Mouse (Mus musculus) kidney, postnatal 14 days (tissue): ENCODE data around the gene Hspa2.
"Not testable (repeated sequence)": the region's sequence is repeated elsewhere in the genome, so short reads cannot be mapped to it uniquely, and the experiment has no call there.

ENCODE experiments used
- DNase-seq: peaks from one replicate; pipeline ENCODE4 v3.0.0; 2022; ENCODE audit warnings: mixed read lengths

Gene Hspa2

DNA sequence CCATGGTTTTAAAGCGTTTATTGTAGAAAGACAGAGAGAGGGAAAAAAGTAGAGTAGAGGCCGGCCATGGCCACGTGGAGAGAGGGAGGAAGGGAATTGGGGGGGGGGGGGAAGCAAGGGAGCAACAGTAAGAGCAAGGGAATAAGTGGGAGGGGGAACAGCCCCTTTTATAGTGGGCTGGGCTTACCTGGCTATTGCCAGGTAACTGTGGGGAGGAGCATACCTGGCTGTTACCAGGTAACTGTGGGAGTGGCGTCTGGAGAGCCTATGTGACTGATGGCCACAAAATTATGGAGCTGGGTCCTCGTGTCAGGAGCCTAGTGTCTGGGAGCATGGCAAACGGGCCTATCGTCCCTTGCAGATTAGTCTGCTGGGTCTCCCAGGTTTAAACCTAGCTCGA lies 31.6 kb downstream of the Hspa2 start:
- no peak for DNase-seq

DNA sequence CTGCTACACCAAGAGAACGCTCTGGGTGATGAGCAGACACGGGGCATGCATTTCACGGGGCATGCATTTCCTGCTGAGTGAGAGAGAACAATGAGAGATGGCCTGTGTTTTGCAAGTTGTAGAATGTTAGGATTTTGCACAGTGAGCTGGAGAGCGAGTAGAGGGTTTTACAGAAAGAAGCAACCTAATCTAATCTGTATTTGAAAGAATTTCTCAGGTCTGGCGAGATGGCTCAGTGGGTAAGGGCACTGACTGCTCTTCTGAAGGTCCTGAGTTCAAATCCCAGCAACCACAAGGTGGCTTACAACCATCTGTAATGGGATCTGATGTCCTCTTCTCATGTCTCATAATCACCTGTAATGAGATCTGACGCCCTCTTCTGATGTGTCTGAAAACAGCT lies 39.5 kb downstream of the Hspa2 start:
- not testable (repeated sequence) for DNase-seq

DNA sequence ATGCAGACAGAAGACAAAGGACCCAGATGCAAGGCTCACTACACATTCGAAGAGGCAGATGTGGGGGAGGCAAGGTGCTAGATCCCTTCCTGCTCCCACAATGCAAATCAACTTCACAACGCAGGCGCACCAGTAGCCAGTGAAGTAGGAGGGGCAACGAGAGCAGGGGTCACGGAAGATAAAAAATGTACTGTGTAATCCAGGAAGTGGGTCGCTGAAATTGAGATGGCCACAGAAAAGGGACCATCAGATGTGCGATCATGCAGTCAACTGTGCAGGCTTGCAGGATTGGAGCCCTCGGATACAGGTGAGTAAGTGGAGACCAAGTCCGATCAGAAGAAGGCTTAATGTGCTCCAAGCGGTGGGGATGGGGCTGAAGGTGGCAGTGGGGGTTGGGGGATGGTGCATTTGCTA lies 40.4 kb downstream of the Hspa2 start:
- peak; percentile 17 for DNase-seq

DNA sequence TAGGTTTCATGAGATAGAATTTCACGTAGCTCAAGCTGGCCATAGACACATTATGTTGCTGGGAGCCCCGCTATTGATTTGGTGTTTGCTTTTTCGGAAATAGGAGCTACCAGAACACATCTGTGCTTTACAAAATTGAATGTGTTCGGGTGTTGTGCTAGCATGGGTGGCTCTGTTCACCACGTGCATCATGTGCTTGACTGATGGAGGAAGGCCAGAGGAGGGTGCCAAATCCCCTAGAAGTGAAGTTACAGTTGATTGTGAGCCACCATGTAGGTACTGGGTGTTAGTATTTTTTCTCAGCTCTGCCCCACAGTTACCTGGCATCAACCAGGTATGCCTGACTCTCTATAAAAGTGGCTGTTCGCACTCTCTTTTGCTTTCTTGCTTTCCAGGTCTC lies 40.9 kb downstream of the Hspa2 start:
- no peak for DNase-seq

DNA sequence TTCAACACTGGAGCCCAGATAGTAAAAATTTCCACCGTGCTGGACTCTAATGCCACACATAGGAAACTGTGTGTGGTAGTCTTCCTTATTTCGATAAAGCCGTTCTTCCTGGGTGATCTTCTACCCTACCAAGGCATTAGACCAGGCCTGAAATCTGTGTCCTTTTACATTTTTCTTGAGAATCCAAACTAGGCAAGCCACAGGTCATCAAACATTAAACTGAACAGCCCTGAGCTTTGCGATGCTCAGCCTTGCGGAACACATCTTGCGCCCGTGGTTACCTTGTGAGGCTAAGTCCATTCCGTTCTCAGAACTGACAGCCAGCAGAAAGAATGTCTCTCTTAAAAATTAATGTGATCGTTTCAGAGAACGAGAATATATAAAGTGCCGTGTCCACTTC lies 42.2 kb downstream of the Hspa2 start:
- peak; percentile 79 for DNase-seq

DNA sequence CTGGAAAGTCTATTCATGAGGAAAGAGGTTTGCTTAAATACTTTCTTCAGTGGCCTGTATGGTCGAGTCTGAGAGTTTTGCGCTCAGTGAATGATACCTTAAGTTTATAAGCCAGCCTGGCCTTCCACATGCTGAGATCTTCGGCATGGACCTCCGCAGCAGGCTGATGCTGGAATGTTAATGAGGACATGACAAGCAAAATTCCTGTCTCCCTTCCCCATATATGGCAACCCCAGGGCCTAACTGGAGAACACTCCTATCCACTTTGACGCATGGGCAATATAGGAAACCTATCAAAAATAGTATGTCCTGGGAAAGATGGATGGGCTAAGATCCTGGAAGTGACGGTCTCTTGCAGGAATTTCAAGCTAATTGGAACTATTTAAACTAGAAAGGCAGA lies 44.2 kb downstream of the Hspa2 start:
- no peak for DNase-seq

DNA sequence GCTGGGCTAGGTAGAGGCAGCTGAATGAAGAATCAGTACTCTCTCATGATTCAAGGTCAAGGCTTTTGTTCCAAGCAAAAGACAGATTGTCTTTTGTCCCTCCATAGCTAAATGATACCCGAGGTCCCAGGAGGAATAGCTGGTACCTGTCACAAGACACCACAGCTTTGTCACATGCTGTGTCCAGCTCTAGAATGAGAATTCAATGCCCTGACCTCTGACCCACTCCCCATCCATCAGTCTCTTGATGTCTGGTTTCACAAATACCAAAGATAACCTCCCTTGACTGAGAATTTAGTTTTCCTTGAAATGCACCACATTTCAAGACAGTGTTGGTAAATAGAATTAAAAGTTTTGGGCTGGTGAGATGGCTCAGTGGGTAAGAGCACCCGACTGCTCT lies 48.2 kb downstream of the Hspa2 start:
- DNase-seq, result no peak
